Mouse (Mus musculus): Measurements from ENCODE around the gene B3gnt2.

- TF ChIP-seq E2F4 (IDR thresholded peaks at IDR 0.05; ENCODE audit: insufficient read depth) = no peak
- TF ChIP-seq POLR2A (IDR thresholded peaks at IDR 0.05; ENCODE audit: insufficient read length, low read depth) = no peak
- no peak for TF ChIP-seq POLR2AphosphoS2 (IDR thresholded peaks at IDR 0.05; ENCODE audit: insufficient read length, low read depth)
- no peak for TF ChIP-seq TCF12 (IDR thresholded peaks at IDR 0.05; ENCODE audit: insufficient read depth, poor library complexity, severe bottlenecking)
- TF ChIP-seq CEBPB (IDR thresholded peaks at IDR 0.05; ENCODE audit: insufficient read depth, poor library complexity, severe bottlenecking) = 0 out of 2 replicates have a peak, but pooled peaks have one; percentile 64
- TF ChIP-seq MYOD1 (IDR thresholded peaks at IDR 0.05; ENCODE audit: control insufficient read depth in 1 of 3, insufficient read length in 2 of 3, low read depth in 2 of 3) = peak in 2 of 3 experiments; percentile 58 to 65
- no peak for TF ChIP-seq USF1 (IDR thresholded peaks at IDR 0.05; ENCODE audit: low read depth)
These were observed 31.1 kb upstream of the B3gnt2 start for GRCm38 (mm10) chr11:22891876-22892275.

All from myocyte (in vitro differentiated cells).